Mouse (Mus musculus): ENCODE measurements around the gene Sema4d.
"Not testable (repeated sequence)": the region's sequence is repeated elsewhere in the genome, so short reads cannot be mapped to it uniquely, and the experiment has no call there.

The Sema4d gene

GRCm38 (mm10) chr13:51793425-51793891, at the start of gene Sema4d:
Sema4d (minus strand) TSS chr13:51793747.
- peak; percentile 93 for DNase-seq (ENCODE audit: low read depth, low spot score)

GRCm38 (mm10) chr13:51843298-51843697, 49.8 kb upstream of the Sema4d start:
- DNase-seq (ENCODE audit: low read depth, low spot score) = no peak

- DNase-seq (ENCODE audit: low read depth, low spot score) = no peak
Measured at GRCm38 (mm10) chr13:51842773-51843172, 49.2 kb upstream of the Sema4d start.

GRCm38 (mm10) chr13:51842191-51842590, 48.6 kb upstream of the Sema4d start:
- DNase-seq (ENCODE audit: low read depth, low spot score) = peak; percentile 31

GRCm38 (mm10) chr13:51841541-51842115, 48.1 kb upstream of the Sema4d start:
- no peak for DNase-seq (ENCODE audit: low read depth, low spot score)

GRCm38 (mm10) chr13:51840702-51841101, 47.2 kb upstream of the Sema4d start:
- DNase-seq (ENCODE audit: low read depth, low spot score) = no peak

- DNase-seq (ENCODE audit: low read depth, low spot score) = peak; percentile 79
Measured at GRCm38 (mm10) chr13:51839250-51840026, 45.9 kb upstream of the Sema4d start.

- DNase-seq (ENCODE audit: low read depth, low spot score) = no peak
Measured at GRCm38 (mm10) chr13:51837402-51837801, 43.9 kb upstream of the Sema4d start.

- not testable (repeated sequence) for DNase-seq (ENCODE audit: low read depth, low spot score)
Measured at GRCm38 (mm10) chr13:51835208-51835607, 41.7 kb upstream of the Sema4d start.

GRCm38 (mm10) chr13:51834520-51834919, 41.0 kb upstream of the Sema4d start:
- DNase-seq (ENCODE audit: low read depth, low spot score) = no peak

GRCm38 (mm10) chr13:51834024-51834423, 40.5 kb upstream of the Sema4d start:
- not testable (repeated sequence) for DNase-seq (ENCODE audit: low read depth, low spot score)

- DNase-seq (ENCODE audit: low read depth, low spot score) = peak; percentile 89
Measured at GRCm38 (mm10) chr13:51833611-51834010, 40.1 kb upstream of the Sema4d start.

GRCm38 (mm10) chr13:51832491-51832890, 38.9 kb upstream of the Sema4d start:
- peak; percentile 26 for DNase-seq (ENCODE audit: low read depth, low spot score)

- peak; percentile 81 for DNase-seq (ENCODE audit: low read depth, low spot score)
Measured at GRCm38 (mm10) chr13:51830744-51831450, 37.4 kb upstream of the Sema4d start.

GRCm38 (mm10) chr13:51823822-51824495, 30.4 kb upstream of the Sema4d start:
- no peak for DNase-seq (ENCODE audit: low read depth, low spot score)

GRCm38 (mm10) chr13:51821988-51822387, 28.4 kb upstream of the Sema4d start:
- no peak for DNase-seq (ENCODE audit: low read depth, low spot score)

GRCm38 (mm10) chr13:51819351-51819750, 25.8 kb upstream of the Sema4d start:
- DNase-seq (ENCODE audit: low read depth, low spot score) = no peak

GRCm38 (mm10) chr13:51818944-51819326, 25.4 kb upstream of the Sema4d start:
- peak; percentile 57 for DNase-seq (ENCODE audit: low read depth, low spot score)

- no peak for DNase-seq (ENCODE audit: low read depth, low spot score)
Measured at GRCm38 (mm10) chr13:51818170-51818943, 24.8 kb upstream of the Sema4d start.

- peak; percentile 88 for DNase-seq (ENCODE audit: low read depth, low spot score)
Measured at GRCm38 (mm10) chr13:51816559-51817041, 23.1 kb upstream of the Sema4d start.

Measured in brain, adult 2 months (tissue).